Mouse (Mus musculus): Measurements from ENCODE around the gene Itsn1. TPM values are rescaled to one million over a fixed set of nuclear protein-coding genes. Genes with fewer than 3 reads are reported as not detected.

The Itsn1 gene
- polyA plus RNA-seq, 1 experiment, result 49.2 TPM

DNA sequence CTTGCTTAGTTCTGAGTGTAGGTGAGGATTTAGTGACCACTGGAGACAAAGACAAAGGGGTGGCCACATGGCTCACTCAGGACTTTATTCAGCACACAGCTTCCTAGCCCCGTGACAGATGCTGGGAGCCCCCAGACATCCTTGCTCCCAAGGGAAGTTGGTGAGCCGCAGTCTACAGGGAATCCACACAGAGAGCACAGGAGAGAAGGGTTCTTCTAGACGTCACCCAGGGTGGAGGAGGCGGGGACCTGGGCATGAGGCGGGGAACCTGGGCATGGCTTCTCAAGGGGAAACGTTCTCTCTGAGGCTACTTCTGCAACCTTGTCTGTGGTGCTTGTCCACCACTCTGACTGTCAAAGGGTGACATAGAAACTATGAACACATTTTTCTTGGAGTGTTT, 34.9 kb downstream of the Itsn1 start:
- peaks cover 38% of the 10 kb centered on the region for H3K4me1 ChIP-seq
- no peak for TF ChIP-seq FLI1 (IDR thresholded peaks at IDR 0.05; ENCODE audit: low read length)
- no peak for TF ChIP-seq GATA1 (IDR thresholded peaks at IDR 0.05; ENCODE audit: borderline replicate concordance, low read length)

GRCm38 (mm10) chr16:91764414-91764813, 35.3 kb downstream of the Itsn1 start:
- Histone ChIP-seq H3K9me3 (no peaks in the 10 kb centered on the region), H3K4me1 (peaks cover 38% of the 10 kb centered on the region), H3K36me3 (replicated peaks; ENCODE audit: low read length) (no peaks in the 10 kb centered on the region), H3K4me3 (replicated peaks) (no peak overlapping the region), H3K27me3 (replicated peaks) (peaks cover 77% of the 10 kb centered on the region)
- TF ChIP-seq GATA1 (IDR thresholded peaks at IDR 0.05; ENCODE audit: borderline replicate concordance, low read length) (no peak), FLI1 (IDR thresholded peaks at IDR 0.05; ENCODE audit: low read length) (no peak)

More for the DNA sequence above, 34.9 kb downstream of the Itsn1 start:
- Histone ChIP-seq H3K4me3 (replicated peaks) (no peak overlapping the region), H3K27me3 (replicated peaks) (peaks cover 78% of the 10 kb centered on the region), H3K9me3 (no peaks in the 10 kb centered on the region), H3K36me3 (replicated peaks; ENCODE audit: low read length) (no peaks in the 10 kb centered on the region)

GRCm38 (mm10) chr16:91765121-91765815, 36.2 kb downstream of the Itsn1 start:
- no peak for TF ChIP-seq FLI1 (IDR thresholded peaks at IDR 0.05; ENCODE audit: low read length)
- H3K4me1 ChIP-seq, result peaks cover 39% of the 10 kb centered on the region

DNA sequence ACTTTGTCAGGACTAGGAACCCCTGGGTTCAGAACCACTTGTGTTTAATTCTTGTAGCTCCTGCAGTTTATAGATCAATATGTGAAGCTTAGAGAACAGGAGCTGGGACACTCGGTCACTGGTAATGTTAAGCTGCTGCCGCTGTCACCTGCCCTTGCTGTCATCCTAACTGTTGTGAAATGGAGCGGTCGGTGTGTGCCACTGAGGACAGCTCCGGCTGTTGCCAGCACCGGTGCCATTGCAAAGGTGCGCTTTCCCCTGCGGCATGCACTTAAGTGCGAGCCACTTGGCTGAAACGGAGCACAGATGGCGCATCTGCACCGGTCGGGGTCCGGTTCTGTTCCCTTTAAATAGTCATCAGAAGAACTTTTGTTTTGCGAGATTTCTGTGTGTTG, 36.7 kb downstream of the Itsn1 start:
- TF ChIP-seq FLI1 (IDR thresholded peaks at IDR 0.05; ENCODE audit: low read length), result no peak
- no peak for TF ChIP-seq GATA1 (IDR thresholded peaks at IDR 0.05; ENCODE audit: borderline replicate concordance, low read length)
- H3K4me3 ChIP-seq (replicated peaks), result no peak overlapping the region
- H3K4me1 ChIP-seq, result peaks cover 41% of the 10 kb centered on the region
- no peaks in the 10 kb centered on the region for H3K36me3 ChIP-seq (replicated peaks; ENCODE audit: low read length)
- no peaks in the 10 kb centered on the region for H3K9me3 ChIP-seq
- H3K27me3 ChIP-seq (replicated peaks), result peaks cover 78% of the 10 kb centered on the region

More at GRCm38 (mm10) chr16:91765121-91765815, 36.2 kb downstream of the Itsn1 start:
- no peaks in the 10 kb centered on the region for H3K36me3 ChIP-seq (replicated peaks; ENCODE audit: low read length)
- H3K9me3 ChIP-seq, result no peaks in the 10 kb centered on the region
- H3K4me3 ChIP-seq (replicated peaks), result no peak overlapping the region
- peaks cover 78% of the 10 kb centered on the region for H3K27me3 ChIP-seq (replicated peaks)

DNA sequence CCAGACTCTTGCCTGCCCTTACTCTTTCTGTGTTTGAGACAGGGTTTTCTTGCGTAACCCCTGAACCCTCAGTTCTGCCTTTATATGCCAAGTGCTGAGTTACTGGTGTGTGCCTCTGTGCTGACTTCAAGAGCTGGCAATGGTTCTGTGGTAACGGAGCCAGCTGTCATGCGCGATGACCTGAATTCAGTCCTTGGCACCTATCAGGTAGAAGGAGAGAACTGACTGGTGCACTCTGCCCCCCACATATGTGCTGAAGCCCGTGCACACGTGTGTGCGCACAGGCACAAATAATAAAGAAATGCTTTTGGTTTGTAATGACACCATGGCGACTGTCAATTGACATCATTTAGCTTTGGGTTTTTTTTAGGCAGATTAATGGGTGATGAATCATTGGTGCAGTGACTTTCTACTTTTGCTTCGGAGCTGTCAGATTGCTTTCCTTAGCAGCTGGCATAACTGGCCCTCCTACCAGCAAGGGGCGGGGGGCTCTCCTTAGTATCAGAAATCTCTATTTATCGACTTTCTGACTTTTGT, 38.2 kb downstream of the Itsn1 start:
- Histone ChIP-seq H3K4me1 (peaks cover 35% of the 10 kb centered on the region), H3K4me3 (replicated peaks) (no peak overlapping the region), H3K9me3 (no peaks in the 10 kb centered on the region), H3K36me3 (replicated peaks; ENCODE audit: low read length) (no peaks in the 10 kb centered on the region), H3K27me3 (replicated peaks) (peaks cover 80% of the 10 kb centered on the region)
- no peak for TF ChIP-seq GATA1 (IDR thresholded peaks at IDR 0.05; ENCODE audit: borderline replicate concordance, low read length)
- TF ChIP-seq FLI1 (IDR thresholded peaks at IDR 0.05; ENCODE audit: low read length), result no peak

GRCm38 (mm10) chr16:91768586-91768985, 39.5 kb downstream of the Itsn1 start:
- Histone ChIP-seq H3K4me3 (replicated peaks) (no peak overlapping the region), H3K27me3 (replicated peaks) (peaks cover 77% of the 10 kb centered on the region), H3K36me3 (replicated peaks; ENCODE audit: low read length) (no peaks in the 10 kb centered on the region), H3K4me1 (peaks cover 29% of the 10 kb centered on the region), H3K9me3 (no peaks in the 10 kb centered on the region)
- TF ChIP-seq FLI1 (IDR thresholded peaks at IDR 0.05; ENCODE audit: low read length), result no peak
- no peak for TF ChIP-seq GATA1 (IDR thresholded peaks at IDR 0.05; ENCODE audit: borderline replicate concordance, low read length)

DNA sequence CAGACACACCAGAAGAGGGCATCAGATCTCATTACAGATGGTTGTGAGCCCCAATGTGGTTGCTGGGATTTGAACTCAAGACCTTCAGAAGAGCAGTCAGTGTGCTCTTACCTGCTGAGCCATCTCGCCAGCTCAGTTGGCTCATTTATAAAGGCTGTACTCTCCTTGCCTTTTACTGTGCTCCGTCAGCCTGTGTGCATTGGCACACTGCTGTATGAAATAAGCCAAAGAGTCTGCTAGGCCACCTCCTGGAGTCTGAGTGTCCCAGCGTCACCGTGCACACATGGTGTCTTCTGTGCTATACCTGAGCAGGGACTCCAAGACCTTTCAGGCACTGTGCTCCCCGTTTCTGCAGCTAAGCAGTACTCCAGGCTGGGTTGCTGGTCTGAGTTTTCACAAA, 40.8 kb downstream of the Itsn1 start:
- H3K36me3 ChIP-seq (replicated peaks; ENCODE audit: low read length), result no peaks in the 10 kb centered on the region
- H3K4me3 ChIP-seq (replicated peaks), result no peak overlapping the region
- peaks cover 20% of the 10 kb centered on the region for H3K4me1 ChIP-seq
- H3K27me3 ChIP-seq (replicated peaks), result peaks cover 76% of the 10 kb centered on the region
- no peak for TF ChIP-seq GATA1 (IDR thresholded peaks at IDR 0.05; ENCODE audit: borderline replicate concordance, low read length)
- no peak for TF ChIP-seq FLI1 (IDR thresholded peaks at IDR 0.05; ENCODE audit: low read length)
- no peaks in the 10 kb centered on the region for H3K9me3 ChIP-seq

- no peaks in the 10 kb centered on the region for H3K36me3 ChIP-seq (replicated peaks; ENCODE audit: low read length)
- no peak overlapping the region for H3K4me3 ChIP-seq (replicated peaks)
- H3K9me3 ChIP-seq, result no peaks in the 10 kb centered on the region
- peaks cover 20% of the 10 kb centered on the region for H3K4me1 ChIP-seq
- no peak for TF ChIP-seq GATA1 (IDR thresholded peaks at IDR 0.05; ENCODE audit: borderline replicate concordance, low read length)
- peaks cover 76% of the 10 kb centered on the region for H3K27me3 ChIP-seq (replicated peaks)
Observed at GRCm38 (mm10) chr16:91770662-91771061, 41.6 kb downstream of the Itsn1 start.

GRCm38 (mm10) chr16:91771334-91771733, 42.3 kb downstream of the Itsn1 start:
- H3K4me3 ChIP-seq (replicated peaks), result no peak overlapping the region
- TF ChIP-seq FLI1 (IDR thresholded peaks at IDR 0.05; ENCODE audit: low read length), result no peak
- no peak for TF ChIP-seq GATA1 (IDR thresholded peaks at IDR 0.05; ENCODE audit: borderline replicate concordance, low read length)
- H3K36me3 ChIP-seq (replicated peaks; ENCODE audit: low read length), result no peaks in the 10 kb centered on the region
- no peaks in the 10 kb centered on the region for H3K9me3 ChIP-seq
- H3K27me3 ChIP-seq (replicated peaks), result peaks cover 75% of the 10 kb centered on the region
- peaks cover 20% of the 10 kb centered on the region for H3K4me1 ChIP-seq

GRCm38 (mm10) chr16:91772586-91772985, 43.5 kb downstream of the Itsn1 start:
- H3K27me3 ChIP-seq (replicated peaks), result peaks cover 75% of the 10 kb centered on the region
- no peaks in the 10 kb centered on the region for H3K36me3 ChIP-seq (replicated peaks; ENCODE audit: low read length)
- H3K9me3 ChIP-seq, result no peaks in the 10 kb centered on the region
- peaks cover 23% of the 10 kb centered on the region for H3K4me1 ChIP-seq
- TF ChIP-seq GATA1 (IDR thresholded peaks at IDR 0.05; ENCODE audit: borderline replicate concordance, low read length), result no peak
- no peak for TF ChIP-seq FLI1 (IDR thresholded peaks at IDR 0.05; ENCODE audit: low read length)
- H3K4me3 ChIP-seq (replicated peaks), result no peak overlapping the region

Measured in megakaryocyte, embryonic 14.5 days (primary cell).